Comparison of ENCODE assay signal across 9 mouse cellular contexts in the genomic region with DNA sequence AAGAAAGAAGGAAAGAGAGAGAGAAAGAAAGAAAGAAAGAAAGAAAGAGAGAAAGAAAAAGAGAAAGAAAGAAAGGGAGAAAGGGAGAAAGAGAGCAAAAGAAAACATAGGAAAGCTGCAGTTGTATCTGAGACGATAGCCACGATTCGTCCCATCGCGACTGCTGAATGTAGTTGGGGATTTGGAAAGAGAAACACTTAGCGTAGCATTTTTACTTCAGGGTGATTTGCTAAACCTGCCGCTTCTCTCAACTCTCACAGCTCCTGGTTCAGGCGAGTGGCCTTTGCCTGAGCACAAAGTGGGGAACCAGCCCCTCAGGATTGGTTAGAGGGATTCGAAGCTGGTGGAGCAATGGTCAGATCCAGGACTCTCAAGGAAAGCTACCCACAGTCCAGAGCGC. TPM values are rescaled to one million over a fixed set of nuclear protein-coding genes. Genes with fewer than 3 reads are reported as not detected.
DNase-seq lines count a peak whose midpoint lies in the region; ATAC-seq and TF ChIP-seq lines count a peak whose summit lies in the region.
"Had no signal": no experiment of that assay in that cellular context is flagged by ENCODE, and none has a peak within 500 bp of the region (broad histone marks: within the 10 kb centered on the region; RNA-seq: fewer than 3 reads in every experiment).

No protein-coding gene starts in this region.

- H3K36me3 ChIP-seq in liver, adult 2 months (ENCODE audit: control insufficient read depth, insufficient read depth, low read length) = no peaks in the 10 kb centered on the region
- no peaks in the 10 kb centered on the region for H3K36me3 ChIP-seq in stomach, postnatal 0 days (ENCODE audit: control insufficient read depth, insufficient read depth, low read length)

- H3K9ac ChIP-seq in liver, adult 2 months (ENCODE audit: low read depth, low read length) = no peak overlapping the region
- peak overlapping the region; percentile 39 for H3K9ac ChIP-seq in stomach, postnatal 0 days (ENCODE audit: low read length)

- no peaks in the 10 kb centered on the region for H3K9me3 ChIP-seq in stomach, postnatal 0 days (ENCODE audit: control insufficient read depth, low read length)

- TF ChIP-seq EP300 in stomach, postnatal 0 days (optimal IDR thresholded peaks at IDR 0.05) = no peak

- TF ChIP-seq CTCF in liver, adult 2 months (IDR thresholded peaks at IDR 0.05; ENCODE audit: low read depth, low read length) = no peak
- no peak for TF ChIP-seq CTCF in stomach, postnatal 0 days (IDR thresholded peaks at IDR 0.05; ENCODE audit: low read depth)

- no peaks in the 10 kb centered on the region for H3K27me3 ChIP-seq in liver, adult 2 months (ENCODE audit: control insufficient read depth, insufficient read depth, low read length)
- no peaks in the 10 kb centered on the region for H3K27me3 ChIP-seq in stomach, postnatal 0 days (ENCODE audit: control insufficient read depth, insufficient read depth, low read length)

- H3K4me1 ChIP-seq in liver, adult 2 months (ENCODE audit: control insufficient read depth, insufficient read depth, low read length) = peaks cover 13% of the 10 kb centered on the region
- H3K4me1 ChIP-seq in stomach, postnatal 0 days (replicated peaks; ENCODE audit: control insufficient read depth, insufficient read depth) = peaks cover 9% of the 10 kb centered on the region

- no peak overlapping the region for H3K27ac ChIP-seq in liver, adult 2 months (replicated peaks; ENCODE audit: insufficient read depth, low read depth, low read length)
- peak overlapping the region; percentile 78 for H3K27ac ChIP-seq in stomach, postnatal 0 days (replicated peaks)

- peak; percentile 31 for DNase-seq in embryo, embryonic 10 days (ENCODE audit: low spot score)
- DNase-seq in embryo, embryonic 11 days = no peak
- peak; percentile 22 for DNase-seq in urinary bladder, adult 2 months (ENCODE audit: low spot score)
- no peak for DNase-seq in urinary bladder, postnatal 36 days (ENCODE audit: low spot score in 2 of 2)
- peak; percentile 15 for DNase-seq in liver, adult 2 months (ENCODE audit: extremely low read depth, low read depth, low spot score)
- DNase-seq in stomach, postnatal 0 days (ENCODE audit: low spot score) = no peak
- DNase-seq in spleen, postnatal 14 days (ENCODE audit: low spot score in 2 of 2) = no peak
- no peak for DNase-seq in urinary bladder, adult 18-20 months (ENCODE audit: low spot score in 2 of 2)

- H3K4me3 ChIP-seq in liver, adult 2 months (ENCODE audit: insufficient read depth, low read depth, low read length) = no peak overlapping the region
- H3K4me3 ChIP-seq in stomach, postnatal 0 days (ENCODE audit: low read depth, low read length) = no peak overlapping the region

- no peak for TF ChIP-seq POLR2A in liver, adult 2 months (IDR thresholded peaks at IDR 0.05; ENCODE audit: extremely low read depth, insufficient read depth, low read length)

- no peak for ATAC-seq in stomach, postnatal 0 days (ENCODE audit: low FRiP score, low TSS enrichment)

- H3K4me2 ChIP-seq in stomach, postnatal 0 days (replicated peaks; ENCODE audit: low read depth) = peak overlapping the region; percentile 84

- peaks cover 7% of the 10 kb centered on the region; the same call in 1 of the 2 replicates for H3K79me2 ChIP-seq in liver, adult 2 months (ENCODE audit: control insufficient read depth, insufficient read depth, low read length)

- WGBS in liver, adult 2 months = 26% methylated on average over 10 of the region's 10 CpGs
- 13% methylated on average over 10 of the region's 10 CpGs for WGBS in stomach, postnatal 0 days

RNA-seq across cellular contexts. Expression of gene Pfkl, which starts 0.5 kb away (rescaled TPM):
- polyA plus RNA-seq in urinary bladder, adult 2 months (2012; rRNA removed) = 53.7 and 55.3 TPM in 2 replicates
- 17.5 and 21.1 TPM in 2 replicates for total RNA-seq in liver, adult 2 months (2014; rRNA removed)
- 38.6 and 46.0 TPM in 2 replicates for polyA plus RNA-seq in liver, adult 2 months (2012; rRNA removed)
- 82.4 and 86.1 TPM in 2 replicates for polyA plus RNA-seq in stomach, postnatal 0 days (2015; fragmentation: Nextera tagmentation; extraction: Ambion mirVana)

RNA-seq across cellular contexts. Expression of gene Dnmt3l, which starts 31.4 kb away (rescaled TPM):
- polyA plus RNA-seq in urinary bladder, adult 2 months (2012; rRNA removed) = 43.8 and 60.7 TPM in 2 replicates
- total RNA-seq in liver, adult 2 months (2014; rRNA removed) = not detected in 2 replicates
- polyA plus RNA-seq in liver, adult 2 months (2012; rRNA removed) = not detected in 2 replicates
- polyA plus RNA-seq in stomach, postnatal 0 days (2015; fragmentation: Nextera tagmentation; extraction: Ambion mirVana) = 0.65 and 1.1 TPM in 2 replicates
- polyA plus RNA-seq: inflammation-experienced regulatory T-cells, adult 6 months had no signal

RNA-seq across cellular contexts. Expression of gene 1810043G02Rik, which starts 32.0 kb away (rescaled TPM):
- polyA plus RNA-seq in urinary bladder, adult 2 months (2012; rRNA removed) = 26.9 and 27.3 TPM in 2 replicates
- 5.9 and 8.0 TPM in 2 replicates for total RNA-seq in liver, adult 2 months (2014; rRNA removed)
- 13.2 and 13.7 TPM in 2 replicates for polyA plus RNA-seq in liver, adult 2 months (2012; rRNA removed)
- 16.1 and 18.8 TPM in 2 replicates for polyA plus RNA-seq in stomach, postnatal 0 days (2015; fragmentation: Nextera tagmentation; extraction: Ambion mirVana)

RNA-seq across cellular contexts. Expression of gene Aire, which starts 33.1 kb away (rescaled TPM):
- polyA plus RNA-seq in urinary bladder, adult 2 months (2012; rRNA removed) = 1.0 and 1.7 TPM in 2 replicates
- total RNA-seq in liver, adult 2 months (2014; rRNA removed) = not detected in 2 replicates
- not detected in 2 replicates for polyA plus RNA-seq in liver, adult 2 months (2012; rRNA removed)
- 0.10 and 0.11 TPM in 2 replicates for polyA plus RNA-seq in stomach, postnatal 0 days (2015; fragmentation: Nextera tagmentation; extraction: Ambion mirVana)

RNA-seq across cellular contexts. Expression of gene Trpm2, which starts 40.0 kb away (rescaled TPM):
- 0.90 and 1.5 TPM in 2 replicates for polyA plus RNA-seq in urinary bladder, adult 2 months (2012; rRNA removed)
- total RNA-seq in liver, adult 2 months (2014; rRNA removed) = 3.1 and 4.1 TPM in 2 replicates
- 2.1 and 3.3 TPM in 2 replicates for polyA plus RNA-seq in liver, adult 2 months (2012; rRNA removed)
- polyA plus RNA-seq in stomach, postnatal 0 days (2015; fragmentation: Nextera tagmentation; extraction: Ambion mirVana) = 0.61 and 0.85 TPM in 2 replicates

Comparison
In these comparisons a context has a peak if more than half of its experiments do, and no peak if none do; other contexts are left out.
1. DNase-seq: peak in embryo, embryonic 10 days (single experiment), urinary bladder, adult 2 months (single experiment) and liver, adult 2 months (single experiment); none in embryo, embryonic 11 days (single experiment), urinary bladder, postnatal 36 days (0 of 2), stomach, postnatal 0 days (single experiment), spleen, postnatal 14 days (0 of 2) and urinary bladder, adult 18-20 months (0 of 2).
2. RNA of gene Dnmt3l, which starts 31.4 kb away (polyA plus RNA-seq): 43.8 to 60.7 TPM in urinary bladder, adult 2 months; 0.65 to 1.1 TPM in stomach, postnatal 0 days and not detected in liver, adult 2 months; every median in the first group is over 10 times any median in the second.